In the genomic region with DNA sequence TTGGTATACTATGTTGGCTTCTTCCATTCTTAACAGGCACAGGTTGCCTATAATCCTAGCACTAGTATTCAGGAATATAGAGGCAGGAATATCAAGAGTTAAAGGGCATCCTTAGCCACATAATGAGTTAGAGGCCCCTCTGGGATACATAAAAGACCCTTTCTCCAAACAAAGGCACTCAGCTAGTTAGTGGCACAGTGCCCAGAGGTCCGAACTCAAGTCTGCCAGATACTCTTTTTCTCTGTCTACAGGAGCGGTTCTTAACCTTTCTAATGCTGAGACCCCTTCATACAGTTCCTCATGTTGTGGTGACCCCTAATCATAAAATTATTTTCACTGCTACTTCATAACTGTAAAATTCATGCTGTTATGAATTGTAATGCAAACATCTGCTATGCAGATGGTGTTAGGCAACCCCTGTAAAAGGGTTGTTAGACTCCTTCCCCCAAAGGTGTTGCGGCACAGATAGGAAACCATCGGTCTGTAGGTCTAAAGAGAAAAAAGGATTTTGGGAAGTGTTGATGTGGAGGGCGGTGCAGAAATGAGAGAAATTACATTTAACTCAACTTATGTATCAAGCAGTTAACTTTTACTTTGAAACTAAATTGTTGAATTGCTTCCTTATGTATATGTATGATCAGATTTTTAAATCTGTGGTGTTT, we compare ENCODE assay signal across 12 mouse cellular contexts. TPM values are rescaled to one million over a fixed set of nuclear protein-coding genes. Genes with fewer than 3 reads are reported as not detected.
A peak's percentile ranks its signal among the peaks of the same experiment; 100 is the strongest.
DNase-seq lines count a peak whose midpoint lies in the region; ATAC-seq and TF ChIP-seq lines count a peak whose summit lies in the region.
"Had no signal": no experiment of that assay in that cellular context is flagged by ENCODE, and none has a peak within 500 bp of the region (broad histone marks: within the 10 kb centered on the region; RNA-seq: fewer than 3 reads in every experiment).

No protein-coding gene starts in this region.

- H3K9ac ChIP-seq in heart, embryonic 13.5 days, result 0 out of 2 replicates have a peak overlapping the region, but pooled peaks have one; percentile 30
- no peak overlapping the region; the same call in 1 of the 2 replicates for H3K9ac ChIP-seq in midbrain, embryonic 13.5 days (replicated peaks)
- no peak overlapping the region for H3K9ac ChIP-seq in midbrain, embryonic 11.5 days (ENCODE audit: low read length)
- no peak overlapping the region for H3K9ac ChIP-seq in forebrain, embryonic 12.5 days
- peak overlapping the region; percentile 29 for H3K9ac ChIP-seq in limb, embryonic 14.5 days (ENCODE audit: low read depth, low read length, severe bottlenecking)
- H3K9ac ChIP-seq: liver, embryonic 15.5 days had no signal

- H3K9me3 ChIP-seq in heart, embryonic 13.5 days, result no peaks in the 10 kb centered on the region
- H3K9me3 ChIP-seq in heart, embryonic 10.5 days, result no peaks in the 10 kb centered on the region
- H3K9me3 ChIP-seq in midbrain, embryonic 13.5 days, result no peaks in the 10 kb centered on the region
- H3K9me3 ChIP-seq in midbrain, embryonic 11.5 days (ENCODE audit: control insufficient read depth, low read length), result no peaks in the 10 kb centered on the region
- H3K9me3 ChIP-seq in forebrain, embryonic 12.5 days, result no peaks in the 10 kb centered on the region
- no peaks in the 10 kb centered on the region for H3K9me3 ChIP-seq in limb, embryonic 14.5 days (ENCODE audit: control insufficient read depth, low read length)
- H3K9me3 ChIP-seq: liver, embryonic 15.5 days had no signal

- DNase-seq in heart, embryonic 10.5 days (ENCODE audit: low spot score), result no peak
- DNase-seq in midbrain, embryonic 11.5 days (ENCODE audit: low spot score, missing footprints), result no peak
- peak; percentile 50 for DNase-seq in limb, embryonic 14.5 days (ENCODE audit: low spot score)
- no peak for DNase-seq in kidney, postnatal 14 days
- DNase-seq: adrenal gland, adult 8-10 months; kidney, adult 2 months; thymus, postnatal 14 days had no signal

- H3K36me3 ChIP-seq in heart, embryonic 13.5 days, result peaks cover 34% of the 10 kb centered on the region
- H3K36me3 ChIP-seq in heart, embryonic 10.5 days, result peaks cover 31% of the 10 kb centered on the region
- H3K36me3 ChIP-seq in midbrain, embryonic 13.5 days, result peaks cover 20% of the 10 kb centered on the region
- peaks cover 1% of the 10 kb centered on the region; the same call in 1 of the 2 replicates for H3K36me3 ChIP-seq in midbrain, embryonic 11.5 days (ENCODE audit: control insufficient read depth, insufficient read depth, low read length)
- H3K36me3 ChIP-seq in forebrain, embryonic 12.5 days (replicated peaks), result peaks cover 19% of the 10 kb centered on the region
- peaks cover 34% of the 10 kb centered on the region for H3K36me3 ChIP-seq in limb, embryonic 14.5 days (ENCODE audit: control insufficient read depth, insufficient read depth, low read length)

- WGBS in heart, embryonic 13.5 days, result 52% methylated on average over 5 of the region's 5 CpGs
- WGBS in heart, embryonic 10.5 days, result 89% methylated on average over 5 of the region's 5 CpGs
- 50% methylated on average over 5 of the region's 5 CpGs for WGBS in midbrain, embryonic 13.5 days
- WGBS in midbrain, embryonic 11.5 days, result 83% methylated on average over 5 of the region's 5 CpGs
- WGBS in forebrain, embryonic 12.5 days, result 48% methylated on average over 5 of the region's 5 CpGs
- WGBS in limb, embryonic 14.5 days, result 28% methylated on average over 5 of the region's 5 CpGs

- H3K4me3 ChIP-seq in heart, embryonic 13.5 days, result peak overlapping the region; percentile 6; the same call in 1 of the 2 replicates
- no peak overlapping the region for H3K4me3 ChIP-seq in heart, embryonic 10.5 days
- no peak overlapping the region for H3K4me3 ChIP-seq in midbrain, embryonic 13.5 days (replicated peaks)
- no peak overlapping the region for H3K4me3 ChIP-seq in midbrain, embryonic 11.5 days (ENCODE audit: low read depth, low read length)
- peak overlapping the region; percentile 19; the same call in 1 of the 2 replicates for H3K4me3 ChIP-seq in forebrain, embryonic 12.5 days (replicated peaks)
- H3K4me3 ChIP-seq in limb, embryonic 14.5 days (replicated peaks; ENCODE audit: low read length), result no peak overlapping the region
- H3K4me3 ChIP-seq: liver, embryonic 15.5 days had no signal

- peak overlapping the region; percentile 25 for H3K27ac ChIP-seq in heart, embryonic 13.5 days (replicated peaks)
- H3K27ac ChIP-seq in heart, embryonic 10.5 days, result no peak overlapping the region
- H3K27ac ChIP-seq in midbrain, embryonic 13.5 days, result peak overlapping the region; percentile 32; the same call in 1 of the 2 replicates
- no peak overlapping the region for H3K27ac ChIP-seq in midbrain, embryonic 11.5 days (ENCODE audit: low read depth, low read length)
- H3K27ac ChIP-seq in forebrain, embryonic 12.5 days, result peak overlapping the region; percentile 42
- H3K27ac ChIP-seq in limb, embryonic 14.5 days (replicated peaks; ENCODE audit: low read depth, low read length), result 0 out of 2 replicates have a peak overlapping the region, but pooled peaks have one; percentile 8
- H3K27ac ChIP-seq: liver, embryonic 15.5 days had no signal

- ATAC-seq in heart, embryonic 13.5 days (ENCODE audit: extremely low read depth, insufficient number of reproducible peaks, low FRiP score, low TSS enrichment), result no peak
- ATAC-seq in midbrain, embryonic 13.5 days, result 0 out of 2 replicates have a peak, but pooled peaks have one; percentile 20
- no peak for ATAC-seq in midbrain, embryonic 11.5 days (ENCODE audit: low FRiP score)
- no peak; the same call in 1 of the 2 replicates for ATAC-seq in forebrain, embryonic 12.5 days (ENCODE audit: low FRiP score)
- ATAC-seq in limb, embryonic 14.5 days (ENCODE audit: low FRiP score, low read depth), result no peak
- ATAC-seq in CD4-positive, CD25-positive, alpha-beta regulatory T cell, adult 4 months, result no peak

- H3K4me1 ChIP-seq in heart, embryonic 13.5 days, result peaks cover 47% of the 10 kb centered on the region
- H3K4me1 ChIP-seq in heart, embryonic 10.5 days, result peaks cover 3% of the 10 kb centered on the region; the same call in 1 of the 2 replicates
- peaks cover 16% of the 10 kb centered on the region for H3K4me1 ChIP-seq in midbrain, embryonic 13.5 days (replicated peaks)
- peaks cover 5% of the 10 kb centered on the region; the same call in 1 of the 2 replicates for H3K4me1 ChIP-seq in midbrain, embryonic 11.5 days (ENCODE audit: control insufficient read depth, insufficient read depth, low read length)
- H3K4me1 ChIP-seq in forebrain, embryonic 12.5 days, result peaks cover 9% of the 10 kb centered on the region
- H3K4me1 ChIP-seq in limb, embryonic 14.5 days (ENCODE audit: control insufficient read depth, insufficient read depth, low read length), result peaks cover 5% of the 10 kb centered on the region; the same call in 1 of the 2 replicates

- peak overlapping the region; percentile 40 for H3K4me2 ChIP-seq in heart, embryonic 13.5 days
- peak overlapping the region; percentile 11; the same call in 1 of the 2 replicates for H3K4me2 ChIP-seq in midbrain, embryonic 13.5 days (replicated peaks)
- no peak overlapping the region for H3K4me2 ChIP-seq in midbrain, embryonic 11.5 days
- peak overlapping the region; percentile 39 for H3K4me2 ChIP-seq in forebrain, embryonic 12.5 days
- peak overlapping the region; percentile 34 for H3K4me2 ChIP-seq in limb, embryonic 14.5 days (replicated peaks; ENCODE audit: low read depth, low read length, severe bottlenecking)
- H3K4me2 ChIP-seq: liver, embryonic 15.5 days had no signal

- no peaks in the 10 kb centered on the region for H3K27me3 ChIP-seq in heart, embryonic 13.5 days (replicated peaks)
- H3K27me3 ChIP-seq in heart, embryonic 10.5 days (ENCODE audit: insufficient read depth, poor library complexity, severe bottlenecking), result no peaks in the 10 kb centered on the region
- H3K27me3 ChIP-seq in midbrain, embryonic 13.5 days, result no peaks in the 10 kb centered on the region
- H3K27me3 ChIP-seq in midbrain, embryonic 11.5 days (ENCODE audit: control insufficient read depth, insufficient read depth, low read length), result no peaks in the 10 kb centered on the region
- H3K27me3 ChIP-seq in forebrain, embryonic 12.5 days, result no peaks in the 10 kb centered on the region
- H3K27me3 ChIP-seq in limb, embryonic 14.5 days (ENCODE audit: control insufficient read depth, insufficient read depth, low read length), result no peaks in the 10 kb centered on the region
- H3K27me3 ChIP-seq: liver, embryonic 15.5 days had no signal

- TF ChIP-seq POLR2A in limb, embryonic 14.5 days (IDR thresholded peaks at IDR 0.05; ENCODE audit: borderline replicate concordance, extremely low read depth, insufficient read depth, insufficient read length), result no peak

RNA-seq across cellular contexts. Expression of a gene that starts 8.2 kb away (rescaled TPM):
- 440 and 447 TPM in 2 replicates for polyA plus RNA-seq in heart, embryonic 13.5 days (2015; fragmentation: Nextera tagmentation; extraction: Ambion mirVana)
- 431 and 507 TPM in 2 replicates for polyA plus RNA-seq in heart, embryonic 10.5 days (2016; fragmentation: Nextera tagmentation; extraction: Ambion mirVana)
- 579 and 596 TPM in 2 replicates for polyA plus RNA-seq in midbrain, embryonic 13.5 days (2015; fragmentation: Nextera tagmentation; extraction: Ambion mirVana)
- 586 and 633 TPM in 2 replicates for polyA plus RNA-seq in midbrain, embryonic 11.5 days (2014; fragmentation: Nextera tagmentation; extraction: Ambion mirVana)
- polyA plus RNA-seq in forebrain, embryonic 12.5 days (2016; fragmentation: Nextera tagmentation; extraction: Ambion mirVana), result 560 and 584 TPM in 2 replicates
- polyA plus RNA-seq in limb, embryonic 14.5 days (2012; rRNA removed), result 302 and 353 TPM in 2 replicates
- 670 and 708 TPM in 2 replicates for polyA plus RNA-seq in limb, embryonic 14.5 days (2014; fragmentation: Nextera tagmentation; extraction: Ambion mirVana)
- polyA plus RNA-seq in CD4-positive, CD25-positive, alpha-beta regulatory T cell, adult 4 months (2017; shearing (Covaris generic)), result 100 to 1,000 TPM; 253 to 272 TPM

RNA-seq across cellular contexts. Expression of a gene that starts 23.6 kb away (rescaled TPM):
- polyA plus RNA-seq in heart, embryonic 13.5 days (2015; fragmentation: Nextera tagmentation; extraction: Ambion mirVana), result 7.5 and 7.6 TPM in 2 replicates
- polyA plus RNA-seq in heart, embryonic 10.5 days (2016; fragmentation: Nextera tagmentation; extraction: Ambion mirVana), result 11.0 and 12.4 TPM in 2 replicates
- 12.6 and 12.8 TPM in 2 replicates for polyA plus RNA-seq in midbrain, embryonic 13.5 days (2015; fragmentation: Nextera tagmentation; extraction: Ambion mirVana)
- 12.4 and 13.7 TPM in 2 replicates for polyA plus RNA-seq in midbrain, embryonic 11.5 days (2014; fragmentation: Nextera tagmentation; extraction: Ambion mirVana)
- polyA plus RNA-seq in forebrain, embryonic 12.5 days (2016; fragmentation: Nextera tagmentation; extraction: Ambion mirVana), result 12.9 TPM in 2 replicates
- polyA plus RNA-seq in limb, embryonic 14.5 days (2012; rRNA removed), result 5.6 and 6.2 TPM in 2 replicates
- 10.0 and 10.2 TPM in 2 replicates for polyA plus RNA-seq in limb, embryonic 14.5 days (2014; fragmentation: Nextera tagmentation; extraction: Ambion mirVana)
- 1 to 10 TPM; 3.6 to 4.4 TPM for polyA plus RNA-seq in CD4-positive, CD25-positive, alpha-beta regulatory T cell, adult 4 months (2017; shearing (Covaris generic))

RNA-seq across cellular contexts. Expression of a gene that starts 47.0 kb away (rescaled TPM):
- polyA plus RNA-seq in heart, embryonic 13.5 days (2015; fragmentation: Nextera tagmentation; extraction: Ambion mirVana), result 0.01 TPM in 2 replicates
- polyA plus RNA-seq in heart, embryonic 10.5 days (2016; fragmentation: Nextera tagmentation; extraction: Ambion mirVana), result 0.03 and 0.04 TPM in 2 replicates
- polyA plus RNA-seq in midbrain, embryonic 13.5 days (2015; fragmentation: Nextera tagmentation; extraction: Ambion mirVana), result 0.03 and 0.05 TPM in 2 replicates
- polyA plus RNA-seq in midbrain, embryonic 11.5 days (2014; fragmentation: Nextera tagmentation; extraction: Ambion mirVana), result 0.06 TPM in 1 of 2 replicates, not detected in the other
- not detected in 2 replicates for polyA plus RNA-seq in forebrain, embryonic 12.5 days (2016; fragmentation: Nextera tagmentation; extraction: Ambion mirVana)
- polyA plus RNA-seq in limb, embryonic 14.5 days (2012; rRNA removed), result 0.12 and 0.14 TPM in 2 replicates
- 0.08 and 0.15 TPM in 2 replicates for polyA plus RNA-seq in limb, embryonic 14.5 days (2014; fragmentation: Nextera tagmentation; extraction: Ambion mirVana)
- polyA plus RNA-seq in CD4-positive, CD25-positive, alpha-beta regulatory T cell, adult 4 months (2017; shearing (Covaris generic)), result under 1 TPM in 1 of 2 experiments, not detected in 1; 0.05 TPM

Comparison
In these comparisons a context has a peak if more than half of its experiments do, and no peak if none do; other contexts are left out.
1. H3K27ac ChIP-seq: peak in heart, embryonic 13.5 days (single experiment), midbrain, embryonic 13.5 days (single experiment), forebrain, embryonic 12.5 days (single experiment) and limb, embryonic 14.5 days (single experiment); none in heart, embryonic 10.5 days (single experiment) and midbrain, embryonic 11.5 days (single experiment).
2. H3K4me3 ChIP-seq: peak in heart, embryonic 13.5 days (single experiment) and forebrain, embryonic 12.5 days (single experiment); none in heart, embryonic 10.5 days (single experiment), midbrain, embryonic 13.5 days (single experiment), midbrain, embryonic 11.5 days (single experiment) and limb, embryonic 14.5 days (single experiment).
3. H3K9ac ChIP-seq: peak in heart, embryonic 13.5 days (single experiment) and limb, embryonic 14.5 days (single experiment); none in midbrain, embryonic 13.5 days (single experiment), midbrain, embryonic 11.5 days (single experiment) and forebrain, embryonic 12.5 days (single experiment).